Mouse (Mus musculus): ENCODE results near the gene Kcnab1. TPM values are rescaled to one million over a fixed set of nuclear protein-coding genes. Genes with fewer than 3 reads are reported as not detected.

Kcnab1 gene
- polyA plus RNA-seq, 1 experiment = 0.05 TPM

DNA sequence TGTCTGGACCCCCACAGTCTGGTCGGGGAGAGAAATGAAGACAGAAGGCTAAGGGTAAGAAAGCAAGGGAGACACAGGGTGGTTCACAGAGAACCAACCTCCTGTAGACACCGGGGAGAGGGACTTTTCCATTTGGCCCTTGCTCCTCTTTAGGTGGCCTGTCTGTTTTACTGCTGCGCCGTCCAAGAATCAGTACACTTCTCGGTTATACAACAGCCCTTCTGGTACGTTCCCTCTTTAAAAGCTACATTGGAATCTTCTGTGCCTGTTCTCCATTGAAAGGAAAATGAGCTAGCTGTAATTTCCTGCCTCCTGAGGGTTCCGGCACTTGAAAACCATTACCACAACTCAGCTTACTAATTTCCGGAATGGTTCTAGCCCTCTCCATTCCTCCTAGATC lies 8.2 kb downstream of the Kcnab1 start:
- 84% methylated on average over 8 of the region's 8 CpGs for WGBS
- no peak overlapping the region for H3K27ac ChIP-seq (ENCODE audit: insufficient read depth, low read depth, low read length)
- no peaks in the 10 kb centered on the region for H3K36me3 ChIP-seq (ENCODE audit: control insufficient read depth, insufficient read depth, low read length)
- no peaks in the 10 kb centered on the region for H3K4me1 ChIP-seq (ENCODE audit: control insufficient read depth, insufficient read depth, insufficient read length, low read length)
- H3K27me3 ChIP-seq (ENCODE audit: control insufficient read depth, insufficient read depth, low read length) = no peaks in the 10 kb centered on the region
- TF ChIP-seq CTCF (IDR thresholded peaks at IDR 0.05; ENCODE audit: extremely low read depth, insufficient read length, insufficient replicate concordance, low read depth, low read length) (no peak), POLR2A (IDR thresholded peaks at IDR 0.05; ENCODE audit: low read depth, low read length) (no peak)
- H3K4me3 ChIP-seq (ENCODE audit: low read depth, low read length) = no peak overlapping the region

DNA sequence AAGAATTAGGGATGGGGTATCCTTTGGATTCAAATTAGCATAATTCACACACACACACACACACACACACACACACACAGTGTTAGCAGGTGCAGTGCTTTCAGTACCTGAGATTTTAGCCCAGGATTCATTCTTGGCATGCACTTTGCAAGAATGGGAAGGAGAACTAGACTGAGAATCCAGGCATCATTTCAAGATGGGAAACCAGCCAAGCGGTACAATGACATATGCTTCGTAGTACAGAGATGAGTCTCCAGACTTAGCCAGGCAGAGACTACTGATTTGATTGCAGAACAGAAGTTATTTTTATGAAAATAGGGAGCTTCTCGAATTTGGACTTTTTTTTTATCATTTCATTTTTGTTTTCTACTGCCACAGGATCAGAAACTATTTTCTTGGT lies 15.8 kb downstream of the Kcnab1 start:
- 62% methylated on average over 3 of the region's 3 CpGs for WGBS
- H3K27me3 ChIP-seq (ENCODE audit: control insufficient read depth, insufficient read depth, low read length) = no peaks in the 10 kb centered on the region
- H3K4me3 ChIP-seq (ENCODE audit: low read depth, low read length) = no peak overlapping the region
- no peak overlapping the region for H3K27ac ChIP-seq (ENCODE audit: insufficient read depth, low read depth, low read length)
- TF ChIP-seq POLR2A (IDR thresholded peaks at IDR 0.05; ENCODE audit: low read depth, low read length) (no peak), CTCF (IDR thresholded peaks at IDR 0.05; ENCODE audit: extremely low read depth, insufficient read length, insufficient replicate concordance, low read depth, low read length) (no peak)
- no peaks in the 10 kb centered on the region for H3K36me3 ChIP-seq (ENCODE audit: control insufficient read depth, insufficient read depth, low read length)
- H3K4me1 ChIP-seq (ENCODE audit: control insufficient read depth, insufficient read depth, insufficient read length, low read length) = no peaks in the 10 kb centered on the region

DNA sequence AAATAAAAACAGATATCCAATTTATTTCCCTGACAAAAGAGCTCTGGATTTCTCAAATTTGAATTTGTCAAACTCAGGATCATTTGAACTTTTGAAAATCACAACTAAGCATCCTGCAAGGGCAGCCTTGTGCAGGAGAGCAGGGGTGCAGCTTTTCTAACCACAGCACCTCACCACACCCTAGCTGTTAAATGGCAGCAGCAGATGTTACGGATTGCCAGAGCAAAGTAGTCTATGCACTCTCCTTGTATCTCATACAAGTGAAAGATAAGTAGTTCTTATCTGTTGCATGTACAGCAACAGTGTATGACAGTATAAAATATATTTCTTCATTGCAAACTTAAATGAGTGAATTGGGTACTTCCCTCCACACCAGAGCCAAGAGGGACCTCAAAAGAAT lies 20.4 kb downstream of the Kcnab1 start:
- Histone ChIP-seq H3K4me3 (ENCODE audit: low read depth, low read length) (no peak overlapping the region), H3K36me3 (ENCODE audit: control insufficient read depth, insufficient read depth, low read length) (no peaks in the 10 kb centered on the region), H3K27ac (ENCODE audit: insufficient read depth, low read depth, low read length) (no peak overlapping the region), H3K4me1 (ENCODE audit: control insufficient read depth, insufficient read depth, insufficient read length, low read length) (no peaks in the 10 kb centered on the region), H3K27me3 (ENCODE audit: control insufficient read depth, insufficient read depth, low read length) (no peaks in the 10 kb centered on the region)
- 72% methylated on average over 1 of the region's 1 CpGs for WGBS
- no peak for TF ChIP-seq CTCF (IDR thresholded peaks at IDR 0.05; ENCODE audit: extremely low read depth, insufficient read length, insufficient replicate concordance, low read depth, low read length)
- TF ChIP-seq POLR2A (IDR thresholded peaks at IDR 0.05; ENCODE audit: low read depth, low read length) = no peak

DNA sequence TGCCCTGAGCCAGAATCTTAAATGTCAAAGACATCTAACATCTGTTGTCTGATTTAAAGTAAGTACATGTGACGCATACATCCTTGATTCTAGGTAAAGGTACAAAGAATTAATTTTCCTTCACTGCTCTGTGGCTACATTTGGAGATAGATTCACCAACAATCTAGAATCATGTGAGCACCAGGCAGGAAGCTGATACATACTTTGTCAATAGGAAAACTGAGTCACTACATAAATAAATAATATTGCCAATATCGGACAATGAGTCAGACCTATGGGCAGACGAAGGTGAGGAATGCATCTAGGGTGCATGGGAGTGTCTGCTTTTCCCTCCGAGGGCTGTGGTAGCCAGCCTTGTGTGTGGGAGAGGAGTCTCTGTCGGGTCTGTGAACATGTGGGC lies 25.7 kb downstream of the Kcnab1 start:
- Histone ChIP-seq H3K4me3 (ENCODE audit: low read depth, low read length) (no peak overlapping the region), H3K36me3 (ENCODE audit: control insufficient read depth, insufficient read depth, low read length) (no peaks in the 10 kb centered on the region), H3K27ac (ENCODE audit: insufficient read depth, low read depth, low read length) (no peak overlapping the region), H3K27me3 (ENCODE audit: control insufficient read depth, insufficient read depth, low read length) (no peaks in the 10 kb centered on the region), H3K4me1 (ENCODE audit: control insufficient read depth, insufficient read depth, insufficient read length, low read length) (no peaks in the 10 kb centered on the region)
- TF ChIP-seq CTCF (IDR thresholded peaks at IDR 0.05; ENCODE audit: extremely low read depth, insufficient read length, insufficient replicate concordance, low read depth, low read length) (no peak), POLR2A (IDR thresholded peaks at IDR 0.05; ENCODE audit: low read depth, low read length) (no peak)
- WGBS = 69% methylated on average over 5 of the region's 5 CpGs

DNA sequence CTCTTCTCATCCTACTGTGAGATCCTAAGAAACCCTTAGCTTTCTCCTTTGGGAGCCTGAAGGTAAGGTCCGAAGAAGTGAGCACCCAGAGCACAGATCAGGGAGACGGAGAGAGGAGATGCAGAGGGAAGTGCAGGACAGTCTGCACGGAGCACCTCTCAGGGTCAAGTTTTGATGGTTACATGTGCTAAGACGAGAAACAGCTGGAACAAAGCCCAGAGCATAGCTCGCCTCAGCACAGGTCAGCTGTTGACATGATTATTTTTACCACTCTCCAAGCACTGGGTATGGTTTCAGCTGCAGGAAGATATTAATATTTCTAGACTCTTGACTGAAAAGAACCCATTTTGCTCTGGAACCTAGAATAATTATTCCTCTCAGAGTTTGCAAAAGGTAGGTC lies 27.7 kb downstream of the Kcnab1 start:
- Histone ChIP-seq H3K4me3 (ENCODE audit: low read depth, low read length) (no peak overlapping the region), H3K27ac (ENCODE audit: insufficient read depth, low read depth, low read length) (no peak overlapping the region), H3K27me3 (ENCODE audit: control insufficient read depth, insufficient read depth, low read length) (no peaks in the 10 kb centered on the region), H3K36me3 (ENCODE audit: control insufficient read depth, insufficient read depth, low read length) (no peaks in the 10 kb centered on the region), H3K4me1 (ENCODE audit: control insufficient read depth, insufficient read depth, insufficient read length, low read length) (no peaks in the 10 kb centered on the region)
- WGBS = 71% methylated on average over 5 of the region's 5 CpGs
- no peak for TF ChIP-seq CTCF (IDR thresholded peaks at IDR 0.05; ENCODE audit: extremely low read depth, insufficient read length, insufficient replicate concordance, low read depth, low read length)
- TF ChIP-seq POLR2A (IDR thresholded peaks at IDR 0.05; ENCODE audit: low read depth, low read length) = no peak

DNA sequence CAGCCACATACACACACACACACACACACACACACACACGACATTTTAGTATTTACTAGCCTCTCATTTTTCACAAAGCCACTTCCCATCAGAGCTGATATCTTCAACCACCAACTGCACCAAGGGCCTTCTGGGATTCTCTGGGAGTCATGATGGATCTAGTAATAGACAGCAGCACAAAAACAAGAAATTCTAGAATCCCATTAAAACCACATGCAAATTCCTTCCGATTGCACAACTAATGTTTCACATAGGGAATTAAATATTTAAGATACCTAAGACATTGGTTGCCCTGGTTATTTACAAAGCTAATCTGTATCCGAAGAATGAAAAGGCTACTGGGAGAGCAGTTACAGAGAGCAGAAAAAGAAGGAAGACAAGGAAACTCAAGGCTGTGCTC lies 29.6 kb downstream of the Kcnab1 start:
- no peaks in the 10 kb centered on the region for H3K27me3 ChIP-seq (ENCODE audit: control insufficient read depth, insufficient read depth, low read length)
- H3K4me3 ChIP-seq (ENCODE audit: low read depth, low read length) = no peak overlapping the region
- H3K4me1 ChIP-seq (ENCODE audit: control insufficient read depth, insufficient read depth, insufficient read length, low read length) = no peaks in the 10 kb centered on the region
- 72% methylated on average over 3 of the region's 3 CpGs for WGBS
- H3K27ac ChIP-seq (ENCODE audit: insufficient read depth, low read depth, low read length) = no peak overlapping the region
- no peaks in the 10 kb centered on the region for H3K36me3 ChIP-seq (ENCODE audit: control insufficient read depth, insufficient read depth, low read length)
- no peak for TF ChIP-seq CTCF (IDR thresholded peaks at IDR 0.05; ENCODE audit: extremely low read depth, insufficient read length, insufficient replicate concordance, low read depth, low read length)
- TF ChIP-seq POLR2A (IDR thresholded peaks at IDR 0.05; ENCODE audit: low read depth, low read length) = no peak

DNA sequence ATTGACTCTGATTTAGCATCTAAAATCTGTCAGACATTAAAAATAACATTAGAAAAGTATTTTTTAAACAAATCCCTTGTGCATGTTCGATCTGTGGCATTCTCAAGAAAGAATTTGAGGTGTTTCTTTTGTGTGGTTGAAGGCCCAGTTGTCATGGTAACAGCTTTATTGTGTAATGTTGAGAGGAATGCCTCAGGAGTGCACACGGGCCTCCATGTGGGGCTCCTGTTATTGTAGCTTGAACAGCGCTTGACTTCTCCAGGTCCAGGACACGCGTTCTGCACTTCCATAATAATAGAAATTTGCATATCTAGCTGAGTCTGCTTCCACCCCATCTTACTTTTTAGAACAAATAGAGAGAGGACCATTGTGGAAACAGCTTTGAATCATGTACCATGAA lies 36.0 kb downstream of the Kcnab1 start:
- H3K36me3 ChIP-seq (ENCODE audit: control insufficient read depth, insufficient read depth, low read length) = no peaks in the 10 kb centered on the region
- 76% methylated on average over 5 of the region's 5 CpGs for WGBS
- no peaks in the 10 kb centered on the region for H3K27me3 ChIP-seq (ENCODE audit: control insufficient read depth, insufficient read depth, low read length)
- H3K27ac ChIP-seq (ENCODE audit: insufficient read depth, low read depth, low read length) = no peak overlapping the region
- no peak overlapping the region for H3K4me3 ChIP-seq (ENCODE audit: low read depth, low read length)
- TF ChIP-seq CTCF (IDR thresholded peaks at IDR 0.05; ENCODE audit: extremely low read depth, insufficient read length, insufficient replicate concordance, low read depth, low read length) (no peak), POLR2A (IDR thresholded peaks at IDR 0.05; ENCODE audit: low read depth, low read length) (no peak)
- H3K4me1 ChIP-seq (ENCODE audit: control insufficient read depth, insufficient read depth, insufficient read length, low read length) = no peaks in the 10 kb centered on the region

DNA sequence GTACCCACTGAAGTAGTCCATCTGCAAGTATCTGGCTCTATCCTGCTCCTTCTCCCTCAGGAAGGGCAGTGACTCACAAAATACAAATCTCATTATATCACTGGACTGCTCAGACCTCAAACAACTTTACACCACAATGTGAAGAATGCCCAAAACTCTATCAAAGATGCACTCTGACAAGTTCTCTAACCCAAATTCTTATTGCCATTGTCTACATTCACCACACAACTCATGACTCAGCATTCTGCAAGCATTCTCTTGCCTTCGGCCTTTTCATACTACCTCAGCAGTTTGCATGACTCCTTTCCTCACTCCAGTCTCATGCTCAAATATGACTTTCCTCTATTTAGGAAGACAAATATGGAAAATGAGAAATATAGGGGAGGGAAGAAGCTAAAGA lies 42.6 kb downstream of the Kcnab1 start:
- 77% methylated on average over 1 of the region's 1 CpGs for WGBS
- H3K4me1 ChIP-seq (ENCODE audit: control insufficient read depth, insufficient read depth, insufficient read length, low read length) = no peaks in the 10 kb centered on the region

More for the DNA sequence above, 42.6 kb downstream of the Kcnab1 start:
- H3K27me3 ChIP-seq (ENCODE audit: control insufficient read depth, insufficient read depth, low read length) = no peaks in the 10 kb centered on the region
- no peak overlapping the region for H3K27ac ChIP-seq (ENCODE audit: insufficient read depth, low read depth, low read length)
- TF ChIP-seq POLR2A (IDR thresholded peaks at IDR 0.05; ENCODE audit: low read depth, low read length) (no peak), CTCF (IDR thresholded peaks at IDR 0.05; ENCODE audit: extremely low read depth, insufficient read length, insufficient replicate concordance, low read depth, low read length) (no peak)
- no peaks in the 10 kb centered on the region for H3K36me3 ChIP-seq (ENCODE audit: control insufficient read depth, insufficient read depth, low read length)
- H3K4me3 ChIP-seq (ENCODE audit: low read depth, low read length) = no peak overlapping the region
